Mouse (Mus musculus) bone marrow macrophage, adult 2 months (primary cell): ENCODE measurements around the gene Ifrd2.

Experiments
- CTCF ChIP-seq: IDR thresholded peaks from 2 replicates; pipeline ENCODE4 v1.5.1; 2012; ENCODE audit warnings: low read depth, mild to moderate bottlenecking, low read length, moderate library complexity
- POLR2A ChIP-seq: IDR thresholded peaks from 2 replicates; pipeline ENCODE4 v1.6.1; 2012; ENCODE audit warnings: mild to moderate bottlenecking, low read depth, low read length, borderline replicate concordance

- TF ChIP-seq CTCF, result no peak
- no peak for TF ChIP-seq POLR2A
Observed at GRCm38 (mm10) chr9:107626158-107626843, 38.9 kb downstream of the Ifrd2 start.
